ENCODE assay signal across 16 mouse cellular contexts in genomic region chr10:61544863-61545240, GRCm38 (mm10). TPM values are rescaled to one million over a fixed set of nuclear protein-coding genes. Genes with fewer than 3 reads are reported as not detected.
DNase-seq lines count a peak whose midpoint lies in the region; ATAC-seq and TF ChIP-seq lines count a peak whose summit lies in the region.
"Had no signal": no experiment of that assay in that cellular context is flagged by ENCODE, and none has a peak within 500 bp of the region (broad histone marks: within the 10 kb centered on the region; RNA-seq: fewer than 3 reads in every experiment).

No protein-coding gene starts in this region.

- no peak overlapping the region for H3K4me2 ChIP-seq in hindbrain, embryonic 14.5 days (replicated peaks)
- no peak overlapping the region for H3K4me2 ChIP-seq in hindbrain, postnatal 0 days (ENCODE audit: low read depth, low read length)
- H3K4me2 ChIP-seq in midbrain, embryonic 15.5 days: no peak overlapping the region
- H3K4me2 ChIP-seq in midbrain, embryonic 14.5 days (ENCODE audit: low read length): no peak overlapping the region
- H3K4me2 ChIP-seq in stomach, embryonic 16.5 days (ENCODE audit: low read depth, low read length): peak overlapping the region; percentile 25; the same call in 1 of the 2 replicates
- H3K4me2 ChIP-seq: limb, embryonic 13.5 days had no signal

- H3K27me3 ChIP-seq in erythroblast, embryonic 14.5 days (ENCODE audit: control insufficient read depth): no peaks in the 10 kb centered on the region
- no peaks in the 10 kb centered on the region for H3K27me3 ChIP-seq in hindbrain, embryonic 14.5 days (ENCODE audit: control insufficient read depth, insufficient read depth, low read length)
- H3K27me3 ChIP-seq in hindbrain, postnatal 0 days (ENCODE audit: insufficient read depth, low read length): no peaks in the 10 kb centered on the region
- H3K27me3 ChIP-seq in midbrain, embryonic 15.5 days (replicated peaks): no peaks in the 10 kb centered on the region
- no peaks in the 10 kb centered on the region for H3K27me3 ChIP-seq in midbrain, embryonic 14.5 days (ENCODE audit: control insufficient read depth, insufficient read depth, low read length)
- no peaks in the 10 kb centered on the region for H3K27me3 ChIP-seq in stomach, embryonic 16.5 days (ENCODE audit: control insufficient read depth, insufficient read depth, low read length)
- H3K27me3 ChIP-seq: CH12.LX; limb, embryonic 13.5 days had no signal

- TF ChIP-seq CTCF in hindbrain, postnatal 0 days (IDR thresholded peaks at IDR 0.05; ENCODE audit: low read depth): no peak

- peak overlapping the region; percentile 48 for H3K4me3 ChIP-seq in erythroblast, embryonic 14.5 days (replicated peaks)
- no peak overlapping the region for H3K4me3 ChIP-seq in hindbrain, embryonic 14.5 days (replicated peaks; ENCODE audit: low read length)
- H3K4me3 ChIP-seq in hindbrain, postnatal 0 days (ENCODE audit: low read length): no peak overlapping the region
- no peak overlapping the region for H3K4me3 ChIP-seq in midbrain, embryonic 15.5 days
- H3K4me3 ChIP-seq in midbrain, embryonic 14.5 days (replicated peaks; ENCODE audit: low read depth, low read length): no peak overlapping the region
- H3K4me3 ChIP-seq in stomach, embryonic 16.5 days (replicated peaks; ENCODE audit: low read length): no peak overlapping the region
- H3K4me3 ChIP-seq: layer of hippocampus, adult 2 months; limb, embryonic 13.5 days had no signal

- WGBS in hindbrain, embryonic 14.5 days: 85% methylated on average over 9 of the region's 9 CpGs
- WGBS in hindbrain, postnatal 0 days: 84% methylated on average over 9 of the region's 9 CpGs
- WGBS in midbrain, embryonic 15.5 days: 81% methylated on average over 9 of the region's 9 CpGs
- 88% methylated on average over 9 of the region's 9 CpGs for WGBS in midbrain, embryonic 14.5 days
- WGBS in stomach, embryonic 16.5 days: 39% methylated on average over 9 of the region's 9 CpGs

- no peak for DNase-seq in hindbrain, embryonic 14.5 days (ENCODE audit: low spot score)
- no peak for DNase-seq in hindbrain, postnatal 0 days (ENCODE audit: low spot score)
- DNase-seq in midbrain, embryonic 14.5 days: no peak
- DNase-seq in retina, postnatal 1 day: no peak
- DNase-seq: adrenal gland, postnatal 25 days; cerebellum, postnatal 10 days; gastrocnemius, postnatal 36 days; heart, postnatal 14 days; right cerebral cortex, postnatal 14 days had no signal

- no peaks in the 10 kb centered on the region for H3K9me3 ChIP-seq in erythroblast, embryonic 14.5 days (ENCODE audit: control insufficient read depth, low read length)
- H3K9me3 ChIP-seq in hindbrain, embryonic 14.5 days (ENCODE audit: control insufficient read depth, low read length): no peaks in the 10 kb centered on the region
- H3K9me3 ChIP-seq in hindbrain, postnatal 0 days (ENCODE audit: low read length): no peaks in the 10 kb centered on the region
- no peaks in the 10 kb centered on the region for H3K9me3 ChIP-seq in midbrain, embryonic 15.5 days
- H3K9me3 ChIP-seq in midbrain, embryonic 14.5 days (ENCODE audit: control insufficient read depth, low read length): no peaks in the 10 kb centered on the region
- H3K9me3 ChIP-seq in stomach, embryonic 16.5 days (replicated peaks; ENCODE audit: control insufficient read depth, low read length): no peaks in the 10 kb centered on the region
- H3K9me3 ChIP-seq: limb, embryonic 13.5 days had no signal

- peaks cover 40% of the 10 kb centered on the region for H3K4me1 ChIP-seq in erythroblast, embryonic 14.5 days (ENCODE audit: control insufficient read depth)
- peaks cover 4% of the 10 kb centered on the region; the same call in 1 of the 2 replicates for H3K4me1 ChIP-seq in hindbrain, embryonic 14.5 days (replicated peaks; ENCODE audit: control insufficient read depth, insufficient read depth, low read length)
- no peaks in the 10 kb centered on the region for H3K4me1 ChIP-seq in hindbrain, postnatal 0 days (ENCODE audit: insufficient read depth, low read length)
- H3K4me1 ChIP-seq in midbrain, embryonic 15.5 days: no peaks in the 10 kb centered on the region
- no peaks in the 10 kb centered on the region for H3K4me1 ChIP-seq in midbrain, embryonic 14.5 days (ENCODE audit: control insufficient read depth, insufficient read depth, low read length)
- peaks cover 15% of the 10 kb centered on the region; the same call in 1 of the 2 replicates for H3K4me1 ChIP-seq in stomach, embryonic 16.5 days (ENCODE audit: control insufficient read depth, insufficient read depth, low read length)

- H3K36me3 ChIP-seq in erythroblast, embryonic 14.5 days (ENCODE audit: control insufficient read depth): peaks cover 38% of the 10 kb centered on the region
- no peaks in the 10 kb centered on the region for H3K36me3 ChIP-seq in hindbrain, embryonic 14.5 days (replicated peaks; ENCODE audit: control insufficient read depth, insufficient read depth)
- H3K36me3 ChIP-seq in hindbrain, postnatal 0 days (ENCODE audit: insufficient read depth, low read length): no peaks in the 10 kb centered on the region
- no peaks in the 10 kb centered on the region for H3K36me3 ChIP-seq in midbrain, embryonic 15.5 days (replicated peaks)
- no peaks in the 10 kb centered on the region for H3K36me3 ChIP-seq in midbrain, embryonic 14.5 days (ENCODE audit: control insufficient read depth, insufficient read depth, low read length)
- H3K36me3 ChIP-seq in stomach, embryonic 16.5 days (ENCODE audit: control insufficient read depth, insufficient read depth, low read length): no peaks in the 10 kb centered on the region
- H3K36me3 ChIP-seq: limb, embryonic 13.5 days had no signal

- ATAC-seq in erythroblast, adult 5-6 weeks (replicated peaks; ENCODE audit: low FRiP score, poor library complexity, severe bottlenecking): no peak
- peak; percentile 11; the same call in 1 of the 2 replicates for ATAC-seq in hindbrain, embryonic 14.5 days (ENCODE audit: low FRiP score)
- ATAC-seq in hindbrain, postnatal 0 days: no peak
- ATAC-seq in midbrain, embryonic 15.5 days (replicated peaks): peak; percentile 38; the same call in 1 of the 2 replicates
- ATAC-seq in midbrain, embryonic 14.5 days (ENCODE audit: low FRiP score, low TSS enrichment): no peak
- ATAC-seq in stomach, embryonic 16.5 days (ENCODE audit: insufficient read depth, low FRiP score): no peak; the same call in none of the 2 replicates

- H3K9ac ChIP-seq in hindbrain, embryonic 14.5 days: no peak overlapping the region
- no peak overlapping the region for H3K9ac ChIP-seq in hindbrain, postnatal 0 days (replicated peaks; ENCODE audit: low read length)
- H3K9ac ChIP-seq in midbrain, embryonic 15.5 days: no peak overlapping the region
- no peak overlapping the region for H3K9ac ChIP-seq in midbrain, embryonic 14.5 days (replicated peaks; ENCODE audit: low read length)
- H3K9ac ChIP-seq in stomach, embryonic 16.5 days (ENCODE audit: low read length): no peak overlapping the region
- H3K9ac ChIP-seq: limb, embryonic 13.5 days had no signal

- H3K27ac ChIP-seq in hindbrain, embryonic 14.5 days: no peak overlapping the region
- no peak overlapping the region for H3K27ac ChIP-seq in hindbrain, postnatal 0 days
- H3K27ac ChIP-seq in midbrain, embryonic 15.5 days: no peak overlapping the region
- no peak overlapping the region for H3K27ac ChIP-seq in midbrain, embryonic 14.5 days (replicated peaks; ENCODE audit: low read depth, low read length)
- no peak overlapping the region; the same call in 1 of the 2 replicates for H3K27ac ChIP-seq in stomach, embryonic 16.5 days (ENCODE audit: low read length)
- H3K27ac ChIP-seq: layer of hippocampus, adult 2 months; limb, embryonic 13.5 days had no signal

RNA-seq across cellular contexts. Expression of gene Npffr1, which starts 50.4 kb away (rescaled TPM):
- polyA plus RNA-seq in erythroblast, embryonic 14.5 days (2012): not detected in 2 replicates
- not detected in 2 replicates for total RNA-seq in erythroblast, adult 5-6 weeks (2015; ENCODE audit: low replicate concordance)
- not detected in 2 replicates for total RNA-seq in erythroblast, adult 5-6 weeks (2017; ENCODE audit: low replicate concordance)
- polyA plus RNA-seq in hindbrain, embryonic 14.5 days (2014; fragmentation: Nextera tagmentation; extraction: Ambion mirVana): 0.96 and 1.2 TPM in 2 replicates
- total RNA-seq in hindbrain, postnatal 0 days (2014; rRNA removed): 3.6 and 3.7 TPM in 2 replicates
- polyA plus RNA-seq in hindbrain, postnatal 0 days (2015; fragmentation: Nextera tagmentation; extraction: Ambion mirVana): 1.6 and 1.7 TPM in 2 replicates
- polyA plus RNA-seq in midbrain, embryonic 15.5 days (2015; fragmentation: Nextera tagmentation; extraction: Ambion mirVana): 2.3 and 2.4 TPM in 2 replicates
- polyA plus RNA-seq in midbrain, embryonic 14.5 days (2014; fragmentation: Nextera tagmentation; extraction: Ambion mirVana): 0.87 and 0.98 TPM in 2 replicates
- polyA plus RNA-seq in stomach, embryonic 16.5 days (2015; fragmentation: Nextera tagmentation; extraction: Ambion mirVana): 0.06 and 0.09 TPM in 2 replicates
- total RNA-seq: CH12.LX; gastrocnemius, postnatal 36 days; heart, postnatal 14 days had no signal

Comparison
In these comparisons a context has a peak if more than half of its experiments do, and no peak if none do; other contexts are left out.
1. ATAC-seq: peak in hindbrain, embryonic 14.5 days (single experiment) and midbrain, embryonic 15.5 days (single experiment); none in erythroblast, adult 5-6 weeks (single experiment), hindbrain, postnatal 0 days (single experiment), midbrain, embryonic 14.5 days (single experiment) and stomach, embryonic 16.5 days (single experiment).